Mouse (Mus musculus) spleen, postnatal 36 days (tissue): ENCODE measurements around the gene Sptssa.

ENCODE experiments used
- DNase-seq, 2 experiments: peaks; one replicate each; pipeline ENCODE4 v3.0.0; 2022; ENCODE audit warnings: low spot score in 2 of 2, mixed read lengths in 1 of 2

The Sptssa gene

DNA sequence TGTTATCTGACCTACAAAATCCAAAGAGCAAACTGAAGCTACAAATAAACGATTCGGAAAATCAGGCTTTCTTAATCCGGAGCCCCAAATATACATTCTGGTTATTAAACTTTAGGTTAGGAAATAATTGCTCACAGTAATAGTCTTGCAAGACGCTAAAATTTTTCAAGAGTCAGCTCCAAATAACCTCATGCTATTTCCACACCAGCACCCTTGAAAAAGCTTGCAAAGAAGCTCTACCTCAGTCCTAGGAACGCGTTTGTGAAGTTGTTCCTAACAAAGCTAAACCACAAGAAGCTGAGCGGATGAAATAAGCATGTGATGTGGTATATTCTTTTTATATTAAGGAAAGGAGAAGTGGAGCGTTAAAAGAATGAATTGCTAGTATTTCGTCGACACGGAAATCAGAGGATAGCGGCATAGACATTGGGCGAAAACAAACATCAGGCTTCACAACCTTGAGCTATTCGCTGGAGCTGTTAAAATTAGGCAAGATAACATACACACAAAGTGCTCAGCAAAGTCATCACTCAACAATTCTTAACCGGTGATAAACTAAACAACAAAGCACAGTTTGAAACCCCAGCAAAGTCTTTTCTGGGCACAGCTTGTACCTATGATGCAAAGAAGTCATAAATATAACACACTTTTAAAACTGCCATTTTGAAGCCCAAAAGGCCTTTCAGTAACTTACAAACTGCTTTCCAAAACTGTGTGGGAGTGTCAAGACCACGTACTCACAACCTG lies 908 bp downstream of the Sptssa start:
- DNase-seq: no peak

DNA sequence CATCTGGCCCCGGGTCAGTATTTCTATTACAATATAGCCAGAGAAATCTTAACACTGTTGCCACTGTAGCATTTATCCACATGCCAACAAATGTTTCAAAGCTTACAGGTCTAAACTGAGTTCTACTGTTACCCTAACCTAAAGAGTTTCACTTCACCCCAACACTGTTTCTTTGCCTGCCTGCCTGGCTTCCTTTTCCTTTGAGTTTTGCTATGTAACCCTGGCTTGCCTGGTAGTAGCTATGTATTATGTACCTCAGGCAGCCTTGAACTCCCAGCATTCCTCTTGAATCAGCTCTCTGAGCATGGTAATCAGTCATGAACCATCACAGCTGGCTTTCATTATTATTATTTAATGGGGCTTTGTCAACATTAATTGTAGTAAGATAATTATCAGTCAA lies 1.6 kb downstream of the Sptssa start:
- peak in 1 of 2 experiments; percentile 9 for DNase-seq

DNA sequence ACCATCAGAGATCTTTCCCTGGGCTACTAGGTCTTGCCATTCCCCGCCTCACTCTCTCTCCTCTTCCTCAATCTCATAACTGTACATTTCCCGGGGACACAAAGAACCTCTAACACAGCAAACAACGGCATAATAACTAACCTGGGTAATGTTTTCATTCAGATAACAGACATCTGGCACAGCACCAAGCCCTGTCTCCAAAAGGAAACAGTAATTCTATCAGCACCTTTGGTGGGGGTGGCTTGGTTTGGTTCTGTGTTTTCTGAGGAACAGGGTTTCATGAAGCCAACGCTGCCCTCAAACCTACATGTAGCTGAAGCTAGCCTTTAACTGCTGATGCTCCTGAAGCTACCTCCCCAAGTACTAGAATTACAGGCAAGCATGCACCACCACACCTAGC lies 2.2 kb downstream of the Sptssa start:
- DNase-seq: no peak

DNA sequence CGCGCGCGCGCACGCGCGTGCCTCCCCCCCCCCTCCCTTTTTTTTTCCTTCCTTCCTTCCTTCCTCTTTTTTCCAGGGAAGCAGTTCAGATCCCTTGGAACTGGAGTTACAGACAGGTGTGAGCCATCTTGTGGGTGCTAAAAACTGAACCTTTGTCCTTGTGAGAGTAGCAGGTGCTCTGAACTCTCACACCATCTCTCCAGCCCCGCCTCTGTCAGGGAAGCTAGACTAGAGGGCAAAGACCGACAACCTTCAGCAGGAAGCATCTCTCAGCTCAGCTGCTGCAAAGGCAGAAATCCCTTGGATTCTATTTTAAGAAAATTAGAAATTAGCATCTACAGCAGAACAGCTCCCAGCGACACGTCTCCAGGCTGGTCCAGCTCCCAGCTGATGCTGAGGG lies 4.0 kb downstream of the Sptssa start:
- DNase-seq: no peak

DNA sequence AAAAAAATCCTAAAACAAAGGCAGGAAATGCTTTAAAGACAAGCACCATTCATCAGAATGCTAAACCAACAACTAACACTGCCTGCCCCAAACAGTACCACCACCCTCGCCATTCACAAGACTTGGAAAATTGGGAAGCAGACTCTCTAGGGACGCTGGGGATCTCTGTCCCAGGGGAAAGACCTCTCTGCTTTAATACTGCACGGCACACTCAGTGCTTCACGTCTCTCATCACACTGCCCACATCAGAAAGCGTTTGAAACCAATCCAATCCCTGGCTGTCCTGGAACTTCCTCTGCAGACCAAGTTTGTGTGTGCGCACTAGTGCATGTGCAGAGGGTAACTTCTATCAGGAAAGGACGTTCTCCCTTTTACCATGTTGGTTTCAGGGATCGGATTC lies 4.6 kb downstream of the Sptssa start:
- DNase-seq: no peak

DNA sequence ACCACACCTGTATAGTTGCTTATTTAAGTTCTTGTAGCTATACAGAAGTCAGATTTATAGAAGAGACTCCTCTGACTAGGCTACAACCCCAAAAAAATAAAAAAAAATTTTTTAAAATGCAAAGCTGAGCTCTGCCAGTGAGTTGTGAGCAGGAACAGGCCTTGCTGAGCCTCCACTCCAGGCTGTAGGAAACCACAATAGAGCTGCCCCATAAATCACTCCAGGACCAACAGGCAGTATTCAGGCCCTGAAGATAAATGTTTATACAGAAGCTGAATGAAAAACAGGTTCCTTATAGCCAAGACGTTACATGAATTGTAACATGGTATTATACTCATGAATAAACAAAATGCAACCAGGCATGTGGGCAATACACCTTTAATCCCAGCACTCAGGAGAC lies 5.2 kb downstream of the Sptssa start:
- no peak for DNase-seq

DNA sequence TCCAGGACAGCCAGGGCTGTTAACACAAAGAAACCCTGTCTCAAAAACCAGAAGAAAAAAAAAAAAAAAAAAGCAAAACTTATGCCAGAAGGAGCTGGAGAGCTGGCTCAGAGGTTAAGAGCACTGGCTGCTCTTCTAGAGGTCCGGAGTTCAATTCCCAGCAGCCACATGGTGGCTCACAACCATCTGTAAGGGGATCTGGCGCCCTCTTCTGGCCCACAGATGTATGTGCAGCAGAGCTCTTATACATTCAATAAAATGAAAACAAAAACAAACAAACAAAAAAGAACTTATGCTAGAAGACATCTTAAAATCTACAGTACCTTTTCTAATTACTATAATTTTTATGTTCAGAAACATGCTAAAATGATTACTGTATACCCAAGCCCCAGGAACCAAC lies 11.4 kb downstream of the Sptssa start:
- no peak for DNase-seq

DNA sequence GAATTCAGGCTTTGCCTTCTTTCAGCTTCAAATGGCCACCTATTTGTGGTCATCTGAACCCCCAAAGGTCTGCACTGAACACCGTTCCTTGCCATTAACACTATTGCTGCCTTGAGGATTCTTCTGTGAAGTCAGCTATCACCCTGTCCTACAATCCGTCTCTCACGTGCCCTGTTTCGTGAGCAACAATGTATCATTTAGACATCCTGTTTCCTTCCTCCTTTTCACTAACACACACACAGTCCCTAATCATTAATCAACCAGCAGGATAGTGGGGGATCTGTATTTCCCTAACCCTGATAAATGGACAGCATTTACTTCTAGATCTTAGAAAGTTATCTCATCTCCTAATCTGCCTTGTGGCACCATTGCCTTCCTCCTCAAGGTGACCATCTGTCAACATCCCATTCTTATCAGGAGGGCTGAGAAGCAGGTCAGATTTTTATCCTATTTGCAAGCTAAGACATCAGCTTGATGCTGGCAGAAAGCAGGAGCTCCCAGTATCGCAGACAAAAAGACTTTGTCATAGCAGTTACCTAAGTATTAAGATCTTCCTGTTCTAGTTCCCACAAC lies 13.0 kb downstream of the Sptssa start:
- DNase-seq: no peak

DNA sequence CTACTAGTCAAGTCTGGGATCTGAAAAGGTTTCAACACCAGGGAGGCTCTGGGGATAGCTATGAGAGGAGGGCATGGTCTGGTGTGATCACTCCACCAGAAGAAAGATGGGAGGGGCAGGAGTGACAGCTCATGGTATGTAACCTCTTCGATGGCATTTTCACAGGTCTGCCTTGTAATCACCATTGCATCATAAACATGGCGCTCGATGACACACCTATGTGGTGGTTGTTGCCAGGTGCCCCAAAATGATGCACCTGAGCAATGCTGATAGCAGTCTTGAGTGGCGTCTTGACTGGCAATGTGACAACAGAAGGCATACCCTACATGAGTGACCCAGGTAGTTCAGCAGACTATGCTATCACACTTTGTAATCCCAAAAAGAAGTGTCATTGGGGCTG lies 15.0 kb downstream of the Sptssa start:
- no peak for DNase-seq

DNA sequence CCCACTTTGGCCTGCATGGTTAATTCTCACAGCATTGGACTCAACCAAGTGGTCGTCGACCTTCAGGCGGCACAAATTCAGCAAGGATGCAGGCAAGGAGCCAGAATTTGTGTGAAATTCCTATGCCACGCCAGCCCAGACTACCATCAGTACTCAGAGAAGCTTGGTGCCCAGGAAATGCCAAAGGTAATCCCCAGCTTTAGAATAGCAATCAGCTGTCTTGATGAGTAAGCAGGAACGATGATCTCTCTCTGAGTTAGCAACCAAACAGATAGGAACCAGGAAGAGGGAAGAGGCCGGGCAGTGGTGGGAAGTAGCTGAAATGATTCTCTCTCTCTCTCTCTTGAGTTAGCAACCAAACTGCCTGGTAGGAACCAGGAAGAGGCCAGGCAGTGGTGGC lies 16.1 kb downstream of the Sptssa start:
- DNase-seq: no peak

DNA sequence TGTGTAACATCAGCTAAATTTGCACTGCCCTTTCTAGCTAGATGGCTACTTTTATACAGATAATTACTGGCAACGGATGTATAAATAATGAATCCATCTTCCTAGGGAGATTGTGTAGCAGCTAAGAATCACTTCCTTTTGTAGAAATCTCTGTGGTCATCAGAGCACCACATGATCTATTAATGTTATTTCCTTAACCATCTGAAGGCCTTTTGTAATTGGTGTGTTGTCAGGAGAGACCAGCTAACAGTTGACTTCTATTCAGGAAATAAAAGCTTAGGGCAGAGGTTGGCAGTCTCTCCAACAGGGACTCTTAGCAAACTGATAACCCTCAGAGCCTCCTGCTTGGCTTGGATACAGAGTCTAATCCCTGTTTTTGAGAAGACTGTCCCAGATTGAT lies 19.3 kb downstream of the Sptssa start:
- DNase-seq: no peak

DNA sequence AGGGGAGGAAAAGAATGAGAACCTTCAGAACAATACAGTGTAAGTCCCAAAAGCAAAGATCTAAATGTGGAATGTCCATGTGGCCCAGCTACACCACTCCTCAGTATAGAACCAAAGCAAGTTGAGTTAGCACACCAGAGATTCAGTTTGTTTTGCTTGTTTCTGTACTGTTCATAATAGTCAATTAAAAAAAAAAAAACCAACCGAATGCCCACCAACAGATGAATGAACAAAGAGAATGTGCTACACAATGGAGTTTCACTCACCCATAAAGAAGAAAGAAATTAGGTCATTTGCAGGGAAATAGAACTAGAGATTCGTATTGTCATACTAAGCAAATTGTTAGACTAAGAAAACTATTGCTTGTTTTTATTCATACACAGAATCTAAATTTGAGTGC lies 24.2 kb downstream of the Sptssa start:
- DNase-seq: no peak

DNA sequence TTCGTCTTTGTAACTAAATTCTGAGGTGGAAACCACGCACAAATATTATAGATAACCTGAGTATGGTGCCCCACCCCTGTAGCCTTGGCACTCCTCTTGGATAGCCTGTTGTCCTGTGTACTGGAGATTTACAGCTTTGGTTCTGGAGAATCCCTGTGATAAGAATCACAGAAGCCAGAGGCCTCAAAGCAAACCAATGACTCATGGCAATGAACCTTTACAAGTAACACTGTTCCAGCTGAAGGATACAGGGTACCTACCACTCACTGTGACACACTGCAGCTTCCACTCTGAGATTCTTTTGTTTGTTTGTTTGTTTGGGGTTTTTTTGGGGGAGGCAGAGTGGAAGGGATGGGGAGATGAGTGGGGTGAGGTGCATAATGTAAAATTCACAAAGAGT lies 34.4 kb downstream of the Sptssa start:
- DNase-seq: no peak

DNA sequence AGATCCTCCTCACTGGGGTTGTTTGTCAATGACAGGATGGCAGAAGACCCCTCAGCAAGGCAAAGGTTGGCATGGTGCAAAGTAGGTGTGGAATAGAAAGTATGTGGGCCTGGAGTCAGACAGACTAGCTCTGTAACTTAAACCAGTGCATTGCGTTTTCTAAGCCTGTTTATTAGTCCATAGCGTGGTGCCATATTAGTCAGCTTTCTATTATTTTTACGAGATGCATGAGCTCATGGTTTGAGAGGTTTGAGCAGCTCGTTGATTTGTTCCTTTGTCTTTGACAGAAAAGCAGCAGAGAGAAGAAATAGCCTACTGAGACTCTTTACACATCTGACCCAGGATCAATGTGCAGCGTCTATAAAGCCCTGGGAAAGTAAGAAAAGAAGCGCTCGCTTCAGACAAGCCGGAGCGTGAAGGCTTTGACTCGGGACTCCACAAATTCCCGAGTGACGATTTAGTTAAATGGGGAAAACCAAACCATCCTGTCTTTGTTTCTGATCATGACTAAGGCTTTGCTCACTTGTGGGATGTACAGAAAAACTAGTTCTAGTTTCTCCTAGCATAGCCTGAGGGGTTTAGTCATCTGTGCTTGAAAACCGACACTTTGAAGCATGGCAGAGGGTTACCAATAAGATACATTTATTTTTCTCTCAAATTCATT lies 36.2 kb downstream of the Sptssa start:
- no peak for DNase-seq

DNA sequence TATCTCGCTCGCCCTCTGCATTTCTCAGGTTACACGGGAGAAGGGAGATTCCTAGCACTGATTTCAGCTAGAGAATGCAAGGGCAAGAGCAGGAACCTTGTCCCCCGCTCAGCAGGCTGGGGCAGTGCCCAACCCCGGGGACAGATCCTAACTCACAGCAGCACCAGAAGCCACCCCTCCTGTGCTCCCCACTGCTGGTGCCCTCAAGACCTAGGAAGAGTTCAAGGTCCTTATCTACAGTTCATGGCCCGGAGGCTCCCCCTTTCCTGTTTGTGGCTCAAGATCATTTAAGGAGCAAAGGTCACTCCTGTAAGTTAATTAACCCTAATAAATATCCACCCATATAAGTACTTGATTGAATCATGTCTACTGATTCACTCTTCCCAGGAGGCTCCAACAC lies 47.4 kb downstream of the Sptssa start:
- DNase-seq: no peak

DNA sequence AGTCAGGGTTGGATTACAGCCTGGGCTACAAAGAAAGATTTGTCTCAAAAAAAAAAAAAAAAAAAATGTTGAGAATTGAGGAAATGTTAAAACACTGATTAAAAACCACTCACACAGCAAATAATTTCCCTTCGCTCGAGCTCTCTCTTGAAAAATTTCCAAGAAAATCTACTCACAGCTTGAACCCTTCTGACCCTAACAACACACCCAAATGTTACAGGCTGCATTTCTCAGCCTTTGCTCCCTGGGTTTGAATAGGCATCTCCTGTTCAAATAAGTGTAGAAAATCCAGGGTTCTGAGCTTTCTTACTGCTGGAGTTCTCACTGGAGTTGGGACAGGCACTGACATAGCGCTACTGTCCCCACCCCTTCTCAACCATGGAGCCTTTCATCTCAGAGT lies 51.2 kb downstream of the Sptssa start:
- DNase-seq: no peak

DNA sequence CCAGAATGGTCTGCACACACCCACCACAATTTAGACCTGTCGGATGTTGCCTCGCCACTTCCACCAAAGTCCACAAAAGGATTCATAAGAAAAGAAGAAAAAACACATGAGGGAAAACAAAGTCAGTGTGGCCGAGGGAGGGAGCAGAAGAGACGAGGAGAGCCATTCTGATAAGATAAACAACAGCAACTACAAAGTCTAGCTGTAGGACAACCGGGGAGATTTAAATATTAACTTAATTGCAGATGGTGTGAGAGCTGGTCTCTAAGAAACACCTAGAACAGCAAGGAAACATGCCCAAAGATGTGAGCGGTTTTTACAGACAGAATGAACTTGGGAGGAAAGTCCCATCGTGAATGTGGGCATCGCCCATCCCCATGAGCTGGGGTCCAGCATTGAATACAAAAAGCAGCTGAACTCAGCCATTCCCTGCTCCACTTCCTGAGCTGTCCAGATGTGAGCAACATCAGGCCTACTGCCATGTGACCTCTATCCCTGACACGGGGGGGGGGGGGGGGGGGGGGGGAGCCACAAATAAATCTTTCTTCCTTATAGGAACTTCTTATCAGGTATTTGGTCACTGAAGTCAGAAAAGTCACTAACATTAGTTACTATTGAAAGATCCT lies 52.7 kb downstream of the Sptssa start:
- no peak for DNase-seq

DNA sequence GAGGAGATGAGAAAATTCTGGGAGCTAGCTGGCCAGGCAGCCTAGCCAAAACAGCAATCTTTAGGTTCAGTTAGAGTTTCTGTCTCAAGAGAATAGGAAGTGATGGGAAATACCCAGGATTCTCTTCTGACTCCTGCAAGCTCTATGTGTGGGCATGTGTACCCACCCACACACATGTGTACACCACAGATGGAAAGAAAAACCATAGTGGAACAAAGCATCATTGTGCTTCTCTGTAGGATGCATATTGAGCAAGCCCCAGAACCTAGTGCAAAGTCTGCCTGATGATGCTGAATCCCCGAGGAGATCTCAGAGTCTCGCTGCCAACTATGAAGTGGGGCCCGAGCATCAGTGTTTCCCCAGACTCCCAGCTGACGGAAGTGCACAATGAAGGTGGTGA lies 55.9 kb downstream of the Sptssa start:
- no peak for DNase-seq

DNA sequence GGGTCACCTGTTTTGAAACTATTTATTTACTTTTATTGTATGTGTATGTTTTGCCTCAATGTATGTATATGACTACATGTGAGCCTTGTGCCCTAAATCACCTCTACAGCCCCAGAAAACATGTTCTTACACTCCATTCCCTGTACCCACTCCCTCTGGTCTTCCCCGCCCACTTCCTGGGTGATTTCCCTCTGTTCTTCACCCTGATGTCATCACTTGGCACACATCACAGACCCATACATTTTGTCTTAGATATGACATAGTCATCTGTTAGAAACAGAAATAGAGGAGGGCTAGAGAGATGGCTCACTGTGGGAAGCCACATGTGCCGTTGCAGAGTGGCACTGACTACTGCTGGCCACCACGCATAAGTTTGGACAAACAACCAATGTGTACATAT lies 58.0 kb downstream of the Sptssa start:
- DNase-seq: no peak

DNA sequence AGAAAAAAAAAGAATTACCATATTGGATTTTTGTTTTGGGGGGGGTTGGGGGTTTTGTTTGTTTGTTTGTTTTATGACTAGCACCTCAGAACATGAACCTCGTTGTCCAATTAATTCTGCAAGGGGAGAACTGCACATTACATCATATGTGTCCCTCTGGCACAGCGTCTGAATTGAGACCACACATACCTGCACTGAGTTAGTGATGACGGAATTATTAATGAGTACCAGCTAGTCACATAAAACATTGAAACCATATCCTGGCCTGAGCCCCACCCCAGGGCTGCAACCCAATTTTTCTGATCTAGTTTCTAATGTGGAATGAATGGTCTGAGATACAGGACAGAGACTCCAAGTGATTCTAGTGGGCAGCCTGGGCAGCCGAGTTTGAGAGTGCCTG lies 59.7 kb downstream of the Sptssa start:
- no peak for DNase-seq
